Mouse (Mus musculus) intestine, embryonic 16.5 days (tissue): Measurements from ENCODE around the gene Gbf1. TPM values are rescaled to one million over a fixed set of nuclear protein-coding genes. Genes with fewer than 3 reads are reported as not detected.
A peak's percentile ranks its signal among the peaks of the same experiment; 100 is the strongest.

Source experiments
- ATAC-seq: fragments of 200-750 bp; cut with Nextera tagmentation; 2 replicates; pipeline ENCODE4 v1.8.0; 2017; ENCODE audit warnings: moderate TSS enrichment, moderate library complexity
- H3K27ac ChIP-seq: fragments of 300-500 bp; sonication (generic); 2 replicates; pipeline ENCODE4 v1.5.1; 2014; ENCODE audit warnings: mild to moderate bottlenecking, low read length
- H3K27me3 ChIP-seq: fragments of 300-500 bp; sonication (generic); replicated peaks from 2 replicates; pipeline ENCODE4 v1.6.1; 2014; ENCODE audit warnings: low read length, control low read depth, mixed read lengths; ENCODE audit not compliant: control insufficient read depth, insufficient read depth
- H3K36me3 ChIP-seq: fragments of 300-500 bp; sonication (generic); 2 replicates; pipeline ENCODE4 v1.6.1; 2014; ENCODE audit warnings: low read length, control low read depth; ENCODE audit not compliant: control insufficient read depth, insufficient read depth
- H3K4me1 ChIP-seq: fragments of 300-500 bp; sonication (generic); 2 replicates; pipeline ENCODE4 v1.6.1; 2014; ENCODE audit warnings: low read length, control low read depth, mixed read lengths; ENCODE audit not compliant: control insufficient read depth, insufficient read depth
- H3K4me2 ChIP-seq: fragments of 300-500 bp; sonication (generic); 2 replicates; pipeline ENCODE4 v1.6.1; 2014; ENCODE audit warnings: low read depth, low read length, control low read depth
- H3K4me3 ChIP-seq: fragments of 300-500 bp; sonication (generic); 2 replicates; pipeline ENCODE4 v1.5.1; 2014; ENCODE audit warnings: mild to moderate bottlenecking, low read length
- H3K9ac ChIP-seq: fragments of 300-500 bp; sonication (generic); 2 replicates; pipeline ENCODE4 v1.6.1; 2014; ENCODE audit warnings: low read depth, low read length
- H3K9me3 ChIP-seq: fragments of 300-500 bp; sonication (generic); 2 replicates; pipeline ENCODE4 v1.6.1; 2016; ENCODE audit warnings: low read length, control low read depth; ENCODE audit not compliant: control insufficient read depth
- WGBS: fragments of 180-500 bp; shearing (Covaris S2); extraction: QIAGEN DNeasy Blood & Tissue Kit; methylation state at CpG from one replicate; pipeline ENCODE4 v1.1.7; 2014; 5-methylcytosine and 5-hydroxymethylcytosine counted together
- polyA plus RNA-seq: library from polyadenylated mRNA; unstranded; fragments of >200 nt; fragmentation: Nextera tagmentation; extraction: Ambion mirVana; gene quantifications from 2 replicates; pipeline ENCODE4 v1.2.1, GENCODE M21; 2015

Gene Gbf1
- 33.6 and 36.6 TPM in 2 replicates for polyA plus RNA-seq

DNA sequence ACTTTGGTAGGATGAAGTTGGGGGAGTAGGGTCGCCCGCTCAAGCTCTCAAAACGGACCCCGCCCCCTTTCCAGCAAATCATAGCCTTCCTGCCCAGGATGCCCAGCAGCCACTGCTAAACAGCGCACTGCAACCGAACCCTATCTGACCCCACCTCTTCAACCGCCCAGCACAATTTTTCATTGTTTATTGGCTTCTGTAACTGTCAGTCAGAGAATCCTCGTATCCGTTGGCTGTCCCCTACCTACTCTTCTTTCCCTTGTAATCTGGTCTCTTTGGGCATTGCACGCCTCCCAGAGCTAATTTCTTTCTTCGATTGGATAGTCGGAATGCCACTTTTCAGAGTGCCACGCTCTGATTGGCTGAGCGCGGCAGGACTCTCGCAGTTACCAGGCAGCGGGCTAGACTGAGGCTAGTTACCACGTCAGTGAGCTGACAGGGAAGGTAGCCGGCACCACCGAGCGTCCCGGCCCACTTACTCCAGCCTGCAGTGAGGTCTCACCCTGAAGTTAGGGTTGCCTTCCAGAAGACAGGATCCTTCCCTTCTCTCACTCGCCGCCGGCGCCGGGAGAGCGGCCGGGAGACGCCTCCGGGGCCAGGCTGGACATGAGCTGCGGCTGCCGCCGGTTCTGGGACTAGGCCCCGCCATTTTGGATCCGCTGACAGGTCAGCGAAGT is at the start of gene Gbf1:
Gene Gbf1, plus strand, starts transcription at position 383 of the 677 bp plus-strand sequence.
- peak; percentile 98 for ATAC-seq
- H3K27me3 ChIP-seq: peaks cover 24% of the 10 kb centered on the region
- peak within 1 kb of the TSS; percentile 78 for H3K4me2 ChIP-seq
- peak within 1 kb of the TSS; percentile 84 for H3K4me3 ChIP-seq
- peak within 1 kb of the TSS; percentile 74 for H3K9ac ChIP-seq
- H3K27ac ChIP-seq: peak within 1 kb of the TSS; percentile 45
- under 1% methylated on average over 37 of the region's 37 CpGs for WGBS
- H3K36me3 ChIP-seq: no peaks in the 10 kb centered on the region
- H3K9me3 ChIP-seq: no peaks in the 10 kb centered on the region
- peaks cover 26% of the 10 kb centered on the region for H3K4me1 ChIP-seq

DNA sequence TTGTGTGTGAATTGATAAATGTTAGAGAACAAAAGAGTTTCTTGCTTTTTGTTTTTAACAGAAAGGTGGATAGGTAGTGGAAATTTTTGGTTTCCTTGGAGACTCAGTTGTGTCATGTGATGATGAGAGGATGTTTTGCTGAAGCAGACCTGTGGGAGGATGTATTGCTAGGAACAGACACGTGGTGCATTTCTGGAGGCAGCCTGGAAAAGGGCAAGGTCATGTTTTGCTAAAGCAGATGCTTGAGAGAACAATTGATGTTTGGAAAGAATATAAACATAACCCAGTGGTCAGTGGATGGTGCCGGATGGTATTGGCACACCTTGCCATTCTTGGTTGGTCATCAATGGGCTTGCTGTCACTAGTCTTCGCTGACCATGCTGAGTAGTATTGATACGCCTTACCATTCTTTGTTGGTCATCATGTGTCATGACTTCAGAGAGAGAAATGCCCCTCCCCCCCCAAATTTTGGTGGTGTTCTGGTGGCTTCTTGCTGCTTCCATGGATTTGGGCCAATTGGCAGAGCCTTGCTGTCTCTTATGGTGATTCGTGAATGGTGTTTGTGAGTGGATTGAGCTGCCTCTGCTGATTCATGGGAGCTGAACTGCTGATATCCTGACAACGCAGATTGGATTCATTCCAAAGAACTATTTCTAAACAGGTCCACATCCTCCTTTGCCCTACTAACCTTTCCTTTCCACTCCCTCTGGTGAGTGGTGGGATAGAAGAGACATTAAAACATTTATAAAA is 48.7 kb upstream of the Gbf1 start:
- Histone ChIP-seq H3K4me1 (no peaks in the 10 kb centered on the region), H3K4me2 (no peak overlapping the region), H3K9me3 (no peaks in the 10 kb centered on the region), H3K36me3 (no peaks in the 10 kb centered on the region), H3K27me3 (no peaks in the 10 kb centered on the region), H3K4me3 (no peak overlapping the region), H3K27ac (no peak overlapping the region), H3K9ac (no peak overlapping the region)
- 81% methylated on average over 6 of the region's 6 CpGs for WGBS
- no peak for ATAC-seq

GRCm38 (mm10) chr19:46104187-46104557 is 48.1 kb upstream of the Gbf1 start:
- no peak for ATAC-seq
- WGBS: 73% methylated on average over 2 of the region's 2 CpGs

DNA sequence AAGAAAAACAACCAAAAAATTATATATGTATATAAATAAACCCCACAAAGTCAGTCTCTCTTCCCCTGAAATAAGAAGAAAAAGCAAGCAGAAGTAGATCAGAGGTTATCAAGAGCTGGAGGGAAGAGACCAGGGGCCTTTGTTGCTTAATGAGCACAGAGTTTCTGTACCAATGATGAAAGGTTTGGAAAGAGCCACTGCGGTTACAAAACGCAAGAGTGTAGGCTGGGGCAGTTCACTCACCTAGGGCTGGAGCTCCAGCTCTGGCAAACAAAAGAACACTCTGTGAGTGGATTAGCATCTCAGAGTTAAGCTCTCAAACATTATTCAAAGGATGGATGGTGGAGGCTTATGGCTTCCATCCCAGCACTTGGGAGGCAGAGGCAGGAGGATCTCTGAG is 42.1 kb upstream of the Gbf1 start:
- H3K9ac ChIP-seq: no peak overlapping the region
- no peaks in the 10 kb centered on the region for H3K36me3 ChIP-seq
- no peak overlapping the region for H3K4me3 ChIP-seq
- H3K27ac ChIP-seq: no peak overlapping the region
- no peaks in the 10 kb centered on the region for H3K27me3 ChIP-seq
- H3K9me3 ChIP-seq: no peaks in the 10 kb centered on the region
- no peak for ATAC-seq
- WGBS: 88% methylated on average over 2 of the region's 2 CpGs
- H3K4me2 ChIP-seq: no peak overlapping the region
- H3K4me1 ChIP-seq: no peaks in the 10 kb centered on the region

More at GRCm38 (mm10) chr19:46104187-46104557, 48.1 kb upstream of the Gbf1 start:
- Histone ChIP-seq H3K9me3 (no peaks in the 10 kb centered on the region), H3K4me1 (no peaks in the 10 kb centered on the region), H3K9ac (no peak overlapping the region), H3K27ac (no peak overlapping the region), H3K27me3 (no peaks in the 10 kb centered on the region), H3K4me3 (no peak overlapping the region), H3K36me3 (no peaks in the 10 kb centered on the region), H3K4me2 (no peak overlapping the region)

- H3K27me3 ChIP-seq: no peaks in the 10 kb centered on the region
- no peaks in the 10 kb centered on the region for H3K9me3 ChIP-seq
- no peak overlapping the region for H3K9ac ChIP-seq
- ATAC-seq: no peak
- no peaks in the 10 kb centered on the region for H3K4me1 ChIP-seq
- WGBS: 86% methylated on average over 5 of the region's 5 CpGs
- no peak overlapping the region for H3K4me2 ChIP-seq
- no peak overlapping the region for H3K27ac ChIP-seq
- no peak overlapping the region for H3K4me3 ChIP-seq
- no peaks in the 10 kb centered on the region for H3K36me3 ChIP-seq
These were observed 41.5 kb upstream of the Gbf1 start for GRCm38 (mm10) chr19:46110781-46111180.

DNA sequence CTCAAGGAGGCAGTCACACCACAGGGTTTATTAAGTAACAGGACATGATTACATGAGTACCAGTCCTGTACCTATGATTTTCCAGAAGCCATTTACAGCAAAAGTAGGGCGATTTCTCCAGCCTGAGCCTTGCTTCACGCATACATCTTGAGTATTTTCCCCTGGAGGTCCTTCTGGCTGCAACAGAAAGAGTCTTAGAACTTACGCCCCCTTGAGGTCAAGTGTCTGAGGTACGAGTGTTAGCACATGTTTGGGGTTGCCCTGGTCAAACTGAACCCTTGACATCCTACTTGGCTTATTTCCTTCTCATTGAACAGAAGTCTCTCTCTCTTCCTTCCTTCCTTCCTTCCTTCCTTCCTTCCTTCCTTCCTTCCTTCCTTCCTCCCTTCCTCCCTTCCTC is 37.7 kb upstream of the Gbf1 start:
- Histone ChIP-seq H3K27me3 (no peaks in the 10 kb centered on the region), H3K4me2 (no peak overlapping the region), H3K36me3 (no peaks in the 10 kb centered on the region), H3K4me3 (no peak overlapping the region), H3K9me3 (no peaks in the 10 kb centered on the region), H3K27ac (no peak overlapping the region), H3K4me1 (no peaks in the 10 kb centered on the region), H3K9ac (no peak overlapping the region)
- no peak for ATAC-seq
- WGBS: 54% methylated on average over 4 of the region's 4 CpGs

- Histone ChIP-seq H3K4me2 (no peak overlapping the region), H3K27ac (no peak overlapping the region), H3K9me3 (no peaks in the 10 kb centered on the region), H3K9ac (no peak overlapping the region), H3K4me3 (no peak overlapping the region), H3K4me1 (no peaks in the 10 kb centered on the region), H3K27me3 (no peaks in the 10 kb centered on the region), H3K36me3 (no peaks in the 10 kb centered on the region)
- WGBS: 87% methylated on average over 3 of the region's 3 CpGs
- no peak for ATAC-seq
These were observed 32.9 kb upstream of the Gbf1 start for GRCm38 (mm10) chr19:46119458-46119857.

GRCm38 (mm10) chr19:46120872-46121271 is 31.4 kb upstream of the Gbf1 start:
- no peak for ATAC-seq

GRCm38 (mm10) chr19:46123876-46124275 is 28.4 kb upstream of the Gbf1 start:
- Histone ChIP-seq H3K36me3 (no peaks in the 10 kb centered on the region), H3K4me2 (no peak overlapping the region), H3K9ac (no peak overlapping the region), H3K27me3 (0 out of 2 replicates have a peak, but pooled peaks cover 2% of the 10 kb centered on the region), H3K27ac (no peak overlapping the region), H3K9me3 (no peaks in the 10 kb centered on the region), H3K4me3 (no peak overlapping the region), H3K4me1 (no peaks in the 10 kb centered on the region)
- WGBS: 80% methylated on average over 3 of the region's 3 CpGs
- no peak for ATAC-seq

More at GRCm38 (mm10) chr19:46120872-46121271, 31.4 kb upstream of the Gbf1 start:
- H3K4me2 ChIP-seq: no peak overlapping the region
- no peak overlapping the region for H3K4me3 ChIP-seq
- H3K27me3 ChIP-seq: no peaks in the 10 kb centered on the region
- H3K9me3 ChIP-seq: no peaks in the 10 kb centered on the region
- no peaks in the 10 kb centered on the region for H3K4me1 ChIP-seq
- no peaks in the 10 kb centered on the region for H3K36me3 ChIP-seq
- no peak overlapping the region for H3K27ac ChIP-seq
- 71% methylated on average over 6 of the region's 6 CpGs for WGBS
- no peak overlapping the region for H3K9ac ChIP-seq
